Mouse (Mus musculus): ENCODE measurements around the gene Cmss1. TPM values are rescaled to one million over a fixed set of nuclear protein-coding genes. Genes with fewer than 3 reads are reported as not detected.

The Cmss1 gene
- polyA plus RNA-seq (2012; rRNA removed) = 5.5 and 10.1 TPM in 2 replicates

GRCm38 (mm10) chr16:57606444-57607227 is at the start of gene Cmss1:
Cmss1 (minus strand) TSS chr16:57606864.
- peak; percentile 95 for DNase-seq (ENCODE audit: low read depth)
- TF ChIP-seq CTCF (IDR thresholded peaks at IDR 0.05; ENCODE audit: borderline replicate concordance, extremely low read depth, insufficient read depth, insufficient read length) = no peak
- 0 out of 2 replicates have a peak, but pooled peaks have one; percentile 12 for TF ChIP-seq POLR2A (IDR thresholded peaks at IDR 0.05; ENCODE audit: borderline replicate concordance, extremely low read depth, insufficient read depth, insufficient read length, poor library complexity, severe bottlenecking)

- peak; percentile 3 for DNase-seq (ENCODE audit: low read depth)
- TF ChIP-seq POLR2A (IDR thresholded peaks at IDR 0.05; ENCODE audit: borderline replicate concordance, extremely low read depth, insufficient read depth, insufficient read length, poor library complexity, severe bottlenecking) = no peak
- TF ChIP-seq CTCF (IDR thresholded peaks at IDR 0.05; ENCODE audit: borderline replicate concordance, extremely low read depth, insufficient read depth, insufficient read length) = no peak
Observed at GRCm38 (mm10) chr16:57649888-57650287, 43.2 kb upstream of the Cmss1 start.

GRCm38 (mm10) chr16:57641346-57641885 is 34.8 kb upstream of the Cmss1 start:
- no peak for DNase-seq (ENCODE audit: low read depth)
- TF ChIP-seq CTCF (IDR thresholded peaks at IDR 0.05; ENCODE audit: borderline replicate concordance, extremely low read depth, insufficient read depth, insufficient read length) = no peak
- TF ChIP-seq POLR2A (IDR thresholded peaks at IDR 0.05; ENCODE audit: borderline replicate concordance, extremely low read depth, insufficient read depth, insufficient read length, poor library complexity, severe bottlenecking) = no peak

- no peak for TF ChIP-seq CTCF (IDR thresholded peaks at IDR 0.05; ENCODE audit: borderline replicate concordance, extremely low read depth, insufficient read depth, insufficient read length)
- no peak for TF ChIP-seq POLR2A (IDR thresholded peaks at IDR 0.05; ENCODE audit: borderline replicate concordance, extremely low read depth, insufficient read depth, insufficient read length, poor library complexity, severe bottlenecking)
- DNase-seq (ENCODE audit: low read depth) = no peak
Observed at GRCm38 (mm10) chr16:57634766-57635165, 28.1 kb upstream of the Cmss1 start.

- TF ChIP-seq POLR2A (IDR thresholded peaks at IDR 0.05; ENCODE audit: borderline replicate concordance, extremely low read depth, insufficient read depth, insufficient read length, poor library complexity, severe bottlenecking) = no peak
- TF ChIP-seq CTCF (IDR thresholded peaks at IDR 0.05; ENCODE audit: borderline replicate concordance, extremely low read depth, insufficient read depth, insufficient read length) = peak; percentile 88
- peak; percentile 84 for DNase-seq (ENCODE audit: low read depth)
Observed at GRCm38 (mm10) chr16:57634191-57634590, 27.5 kb upstream of the Cmss1 start.

- peak; percentile 69 for DNase-seq (ENCODE audit: low read depth)
- no peak for TF ChIP-seq POLR2A (IDR thresholded peaks at IDR 0.05; ENCODE audit: borderline replicate concordance, extremely low read depth, insufficient read depth, insufficient read length, poor library complexity, severe bottlenecking)
- peak; percentile 76; the same call in 1 of the 2 replicates for TF ChIP-seq CTCF (IDR thresholded peaks at IDR 0.05; ENCODE audit: borderline replicate concordance, extremely low read depth, insufficient read depth, insufficient read length)
Observed at GRCm38 (mm10) chr16:57611768-57612167, 5.1 kb upstream of the Cmss1 start.

GRCm38 (mm10) chr16:57601031-57601430 is 5.6 kb downstream of the Cmss1 start:
- no peak for DNase-seq (ENCODE audit: low read depth)
- TF ChIP-seq CTCF (IDR thresholded peaks at IDR 0.05; ENCODE audit: borderline replicate concordance, extremely low read depth, insufficient read depth, insufficient read length) (no peak), POLR2A (IDR thresholded peaks at IDR 0.05; ENCODE audit: borderline replicate concordance, extremely low read depth, insufficient read depth, insufficient read length, poor library complexity, severe bottlenecking) (no peak)

- TF ChIP-seq POLR2A (IDR thresholded peaks at IDR 0.05; ENCODE audit: borderline replicate concordance, extremely low read depth, insufficient read depth, insufficient read length, poor library complexity, severe bottlenecking) = no peak
- no peak for DNase-seq (ENCODE audit: low read depth)
Observed at GRCm38 (mm10) chr16:57597295-57597957, 9.2 kb downstream of the Cmss1 start.

- peak; percentile 68 for TF ChIP-seq CTCF (IDR thresholded peaks at IDR 0.05; ENCODE audit: borderline replicate concordance, extremely low read depth, insufficient read depth, insufficient read length)
- no peak for TF ChIP-seq POLR2A (IDR thresholded peaks at IDR 0.05; ENCODE audit: borderline replicate concordance, extremely low read depth, insufficient read depth, insufficient read length, poor library complexity, severe bottlenecking)
- DNase-seq (ENCODE audit: low read depth) = peak; percentile 77
Observed at GRCm38 (mm10) chr16:57593422-57594157, 13.1 kb downstream of the Cmss1 start.

GRCm38 (mm10) chr16:57585201-57585600 is 21.5 kb downstream of the Cmss1 start:
- no peak for DNase-seq (ENCODE audit: low read depth)
- TF ChIP-seq POLR2A (IDR thresholded peaks at IDR 0.05; ENCODE audit: borderline replicate concordance, extremely low read depth, insufficient read depth, insufficient read length, poor library complexity, severe bottlenecking) = no peak
- TF ChIP-seq CTCF (IDR thresholded peaks at IDR 0.05; ENCODE audit: borderline replicate concordance, extremely low read depth, insufficient read depth, insufficient read length) = no peak

- no peak for DNase-seq (ENCODE audit: low read depth)
- TF ChIP-seq POLR2A (IDR thresholded peaks at IDR 0.05; ENCODE audit: borderline replicate concordance, extremely low read depth, insufficient read depth, insufficient read length, poor library complexity, severe bottlenecking) (no peak), CTCF (IDR thresholded peaks at IDR 0.05; ENCODE audit: borderline replicate concordance, extremely low read depth, insufficient read depth, insufficient read length) (no peak)
Observed at GRCm38 (mm10) chr16:57582008-57582407, 24.7 kb downstream of the Cmss1 start.
